Mouse (Mus musculus): Measurements from ENCODE around the gene Chchd1. TPM values are rescaled to one million over a fixed set of nuclear protein-coding genes. Genes with fewer than 3 reads are reported as not detected.

Chchd1 gene
- polyA plus RNA-seq, 1 experiment: 36.2 TPM

GRCm38 (mm10) chr14:20735892-20736390 is 33.1 kb downstream of the Chchd1 start:
- H3K36me3 ChIP-seq (ENCODE audit: control insufficient read depth, insufficient read depth, low read length): no peaks in the 10 kb centered on the region; the same call in none of the 2 replicates
- 0 out of 2 replicates have a peak overlapping the region, but pooled peaks have one; percentile 18 for H3K27ac ChIP-seq (ENCODE audit: control insufficient read depth, insufficient read depth, low read depth, low read length)
- H3K27me3 ChIP-seq (ENCODE audit: control insufficient read depth, insufficient read depth, low read length): no peaks in the 10 kb centered on the region
- H3K4me1 ChIP-seq (ENCODE audit: control insufficient read depth, insufficient read depth, low read length): peaks cover 14% of the 10 kb centered on the region
- H3K4me3 ChIP-seq (ENCODE audit: control insufficient read depth, low read depth, low read length): no peak overlapping the region
- TF ChIP-seq POLR2A (IDR thresholded peaks at IDR 0.05; ENCODE audit: control insufficient read depth, low read depth, low read length): 0 out of 2 replicates have a peak, but pooled peaks have one; percentile 12
- no peak for TF ChIP-seq CTCF (IDR thresholded peaks at IDR 0.05; ENCODE audit: control insufficient read depth, insufficient read depth, insufficient replicate concordance, low read depth, low read length)

- H3K4me1 ChIP-seq (ENCODE audit: control insufficient read depth, insufficient read depth, low read length): peaks cover 14% of the 10 kb centered on the region
- H3K36me3 ChIP-seq (ENCODE audit: control insufficient read depth, insufficient read depth, low read length): no peaks in the 10 kb centered on the region; the same call in 1 of the 2 replicates
- no peak overlapping the region for H3K27ac ChIP-seq (ENCODE audit: control insufficient read depth, insufficient read depth, low read depth, low read length)
- no peak overlapping the region for H3K4me3 ChIP-seq (ENCODE audit: control insufficient read depth, low read depth, low read length)
- H3K27me3 ChIP-seq (ENCODE audit: control insufficient read depth, insufficient read depth, low read length): no peaks in the 10 kb centered on the region
- TF ChIP-seq CTCF (IDR thresholded peaks at IDR 0.05; ENCODE audit: control insufficient read depth, insufficient read depth, insufficient replicate concordance, low read depth, low read length) (peak; percentile 63; the same call in 1 of the 2 replicates), POLR2A (IDR thresholded peaks at IDR 0.05; ENCODE audit: control insufficient read depth, low read depth, low read length) (no peak)
Observed at GRCm38 (mm10) chr14:20737306-20737705, 34.5 kb downstream of the Chchd1 start.

- Histone ChIP-seq H3K27me3 (ENCODE audit: control insufficient read depth, insufficient read depth, low read length) (no peaks in the 10 kb centered on the region), H3K36me3 (ENCODE audit: control insufficient read depth, insufficient read depth, low read length) (no peaks in the 10 kb centered on the region; the same call in 1 of the 2 replicates), H3K27ac (ENCODE audit: control insufficient read depth, insufficient read depth, low read depth, low read length) (no peak overlapping the region), H3K4me1 (ENCODE audit: control insufficient read depth, insufficient read depth, low read length) (peaks cover 11% of the 10 kb centered on the region), H3K4me3 (ENCODE audit: control insufficient read depth, low read depth, low read length) (no peak overlapping the region)
- no peak for TF ChIP-seq POLR2A (IDR thresholded peaks at IDR 0.05; ENCODE audit: control insufficient read depth, low read depth, low read length)
- TF ChIP-seq CTCF (IDR thresholded peaks at IDR 0.05; ENCODE audit: control insufficient read depth, insufficient read depth, insufficient replicate concordance, low read depth, low read length): no peak
Observed at GRCm38 (mm10) chr14:20738511-20738910, 35.7 kb downstream of the Chchd1 start.

GRCm38 (mm10) chr14:20741301-20741700 is 38.5 kb downstream of the Chchd1 start:
- Histone ChIP-seq H3K4me1 (ENCODE audit: control insufficient read depth, insufficient read depth, low read length) (no peaks in the 10 kb centered on the region; the same call in 1 of the 2 replicates), H3K27me3 (ENCODE audit: control insufficient read depth, insufficient read depth, low read length) (no peaks in the 10 kb centered on the region), H3K27ac (ENCODE audit: control insufficient read depth, insufficient read depth, low read depth, low read length) (no peak overlapping the region), H3K4me3 (ENCODE audit: control insufficient read depth, low read depth, low read length) (no peak overlapping the region), H3K36me3 (ENCODE audit: control insufficient read depth, insufficient read depth, low read length) (no peaks in the 10 kb centered on the region; the same call in 1 of the 2 replicates)
- TF ChIP-seq CTCF (IDR thresholded peaks at IDR 0.05; ENCODE audit: control insufficient read depth, insufficient read depth, insufficient replicate concordance, low read depth, low read length) (no peak), POLR2A (IDR thresholded peaks at IDR 0.05; ENCODE audit: control insufficient read depth, low read depth, low read length) (no peak)

GRCm38 (mm10) chr14:20743614-20744013 is 40.8 kb downstream of the Chchd1 start:
- H3K27ac ChIP-seq (ENCODE audit: control insufficient read depth, insufficient read depth, low read depth, low read length): no peak overlapping the region
- H3K4me1 ChIP-seq (ENCODE audit: control insufficient read depth, insufficient read depth, low read length): no peaks in the 10 kb centered on the region
- TF ChIP-seq POLR2A (IDR thresholded peaks at IDR 0.05; ENCODE audit: control insufficient read depth, low read depth, low read length): no peak
- no peak for TF ChIP-seq CTCF (IDR thresholded peaks at IDR 0.05; ENCODE audit: control insufficient read depth, insufficient read depth, insufficient replicate concordance, low read depth, low read length)
- no peaks in the 10 kb centered on the region; the same call in 1 of the 2 replicates for H3K36me3 ChIP-seq (ENCODE audit: control insufficient read depth, insufficient read depth, low read length)
- H3K27me3 ChIP-seq (ENCODE audit: control insufficient read depth, insufficient read depth, low read length): no peaks in the 10 kb centered on the region
- no peak overlapping the region for H3K4me3 ChIP-seq (ENCODE audit: control insufficient read depth, low read depth, low read length)

GRCm38 (mm10) chr14:20746935-20747334 is 44.1 kb downstream of the Chchd1 start:
- H3K4me3 ChIP-seq (ENCODE audit: control insufficient read depth, low read depth, low read length): no peak overlapping the region
- H3K36me3 ChIP-seq (ENCODE audit: control insufficient read depth, insufficient read depth, low read length): no peaks in the 10 kb centered on the region
- no peaks in the 10 kb centered on the region for H3K27me3 ChIP-seq (ENCODE audit: control insufficient read depth, insufficient read depth, low read length)
- no peaks in the 10 kb centered on the region for H3K4me1 ChIP-seq (ENCODE audit: control insufficient read depth, insufficient read depth, low read length)
- no peak overlapping the region for H3K27ac ChIP-seq (ENCODE audit: control insufficient read depth, insufficient read depth, low read depth, low read length)
- TF ChIP-seq CTCF (IDR thresholded peaks at IDR 0.05; ENCODE audit: control insufficient read depth, insufficient read depth, insufficient replicate concordance, low read depth, low read length) (no peak), POLR2A (IDR thresholded peaks at IDR 0.05; ENCODE audit: control insufficient read depth, low read depth, low read length) (no peak)

DNA sequence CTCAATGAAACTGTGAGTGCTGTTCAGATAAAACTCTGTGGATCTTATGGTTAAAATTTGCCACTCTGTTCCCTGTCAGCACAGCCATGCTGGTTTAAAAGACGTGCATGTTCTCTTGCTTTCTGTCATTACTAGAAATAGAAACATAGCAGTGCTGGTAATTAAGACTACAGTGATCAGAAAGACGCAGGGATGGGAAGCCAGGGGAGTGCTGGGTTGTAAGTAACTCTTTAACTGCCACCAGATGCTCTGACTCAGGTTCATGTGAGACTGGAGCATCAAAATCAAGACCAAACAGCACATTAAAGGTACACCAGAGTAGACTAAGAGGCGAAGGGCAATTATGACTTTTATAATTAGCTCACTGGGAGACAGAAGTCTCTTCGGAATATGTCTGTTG is 45.6 kb downstream of the Chchd1 start:
- Histone ChIP-seq H3K4me3 (ENCODE audit: control insufficient read depth, low read depth, low read length) (no peak overlapping the region), H3K27ac (ENCODE audit: control insufficient read depth, insufficient read depth, low read depth, low read length) (no peak overlapping the region), H3K36me3 (ENCODE audit: control insufficient read depth, insufficient read depth, low read length) (no peaks in the 10 kb centered on the region), H3K4me1 (ENCODE audit: control insufficient read depth, insufficient read depth, low read length) (no peaks in the 10 kb centered on the region), H3K27me3 (ENCODE audit: control insufficient read depth, insufficient read depth, low read length) (no peaks in the 10 kb centered on the region)
- TF ChIP-seq CTCF (IDR thresholded peaks at IDR 0.05; ENCODE audit: control insufficient read depth, insufficient read depth, insufficient replicate concordance, low read depth, low read length) (no peak), POLR2A (IDR thresholded peaks at IDR 0.05; ENCODE audit: control insufficient read depth, low read depth, low read length) (no peak)

All from testis, adult 2 months (tissue).